Mouse (Mus musculus) stomach, postnatal 0 days (tissue): ENCODE measurements around the gene Ubxn1.

Experiments
- CTCF ChIP-seq: IDR thresholded peaks from 2 replicates; pipeline ENCODE4 v1.5.1; 2016; ENCODE audit warnings: antibody characterized with exemption, low read depth, mild to moderate bottlenecking, moderate library complexity
- EP300 ChIP-seq: optimal IDR thresholded peaks from 2 replicates; pipeline ENCODE3; 2016; ENCODE audit warnings: antibody characterized with exemption

DNA sequence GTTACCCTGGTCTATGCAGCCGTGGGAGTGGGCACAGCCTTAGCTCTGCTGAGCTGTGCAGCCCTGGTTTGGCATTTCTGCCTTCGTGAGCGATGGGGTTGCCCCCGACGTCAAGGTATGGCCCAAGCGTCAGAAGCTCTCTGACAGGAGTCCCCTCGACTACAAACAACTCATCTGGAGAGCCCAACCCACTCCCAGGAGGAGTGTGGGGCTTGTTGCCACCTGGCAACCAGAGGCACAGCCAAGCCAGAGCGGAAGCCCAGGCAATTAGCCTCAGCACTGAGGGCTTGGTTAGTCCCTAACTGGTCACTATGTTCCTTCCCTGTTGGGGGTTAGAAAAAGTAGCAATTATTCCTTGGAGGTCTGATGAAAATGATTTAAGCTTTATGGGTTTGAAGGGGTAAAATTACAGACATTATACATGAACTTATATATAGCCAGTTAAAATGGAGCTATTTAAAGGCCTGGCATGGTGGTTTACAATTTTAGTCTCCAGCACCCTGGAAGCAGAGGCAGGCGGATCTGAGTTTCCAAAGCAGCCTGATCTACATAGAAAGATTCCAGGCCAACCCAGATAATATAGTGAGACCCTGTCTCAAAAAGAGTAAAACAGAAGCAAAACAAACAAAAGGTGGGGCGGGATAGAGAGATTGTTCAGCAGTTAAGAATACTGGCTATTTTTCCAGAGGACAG lies 18.9 kb upstream of the Ubxn1 start:
- TF ChIP-seq CTCF (no peak), EP300 (no peak)
